Mouse (Mus musculus): ENCODE results near the gene Helz.

GRCm38 (mm10) chr11:107576186-107576585 lies 28.5 kb downstream of the Helz start:
- TF ChIP-seq CTCF (IDR thresholded peaks at IDR 0.05; ENCODE audit: low read depth), result no peak
- TF ChIP-seq EP300 (IDR thresholded peaks at IDR 0.05; ENCODE audit: low read depth), result no peak
